Comparison of ENCODE assay signal across 23 mouse cellular contexts in the genomic region with DNA sequence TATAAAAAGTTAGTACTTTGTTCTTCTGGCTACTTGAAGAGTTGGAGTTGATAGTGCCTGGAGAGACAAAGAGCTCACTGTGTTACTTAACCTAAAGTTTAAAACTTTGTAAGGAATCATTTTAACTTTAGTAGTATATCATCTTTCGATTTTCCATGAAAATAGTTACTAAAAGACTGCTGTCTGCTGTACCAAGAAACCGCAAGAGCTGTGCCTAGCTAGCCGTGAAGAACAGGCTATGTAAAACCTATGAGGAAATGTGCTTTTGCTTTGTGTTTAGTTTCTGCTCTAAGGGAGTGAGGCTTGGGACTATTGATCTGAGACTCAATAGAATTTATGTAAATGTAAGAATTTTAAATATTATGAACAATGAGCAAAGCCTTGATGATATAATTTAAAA. TPM values are rescaled to one million over a fixed set of nuclear protein-coding genes. Genes with fewer than 3 reads are reported as not detected.
A peak's percentile ranks its signal among the peaks of the same experiment; 100 is the strongest.
DNase-seq lines count a peak whose midpoint lies in the region; ATAC-seq lines count a peak whose summit lies in the region.
"Had no signal": no experiment of that assay in that cellular context is flagged by ENCODE, and none has a peak within 500 bp of the region (broad histone marks: within the 10 kb centered on the region; RNA-seq: fewer than 3 reads in every experiment).

No protein-coding gene starts in this region.

- H3K9me3 ChIP-seq in liver, embryonic 12.5 days (replicated peaks) = no peaks in the 10 kb centered on the region
- H3K9me3 ChIP-seq: embryonic facial prominence, embryonic 13.5 days; embryonic facial prominence, embryonic 15.5 days; forebrain, embryonic 10.5 days; forebrain, embryonic 12.5 days had no signal

- no peak overlapping the region for H3K4me3 ChIP-seq in liver, embryonic 12.5 days
- H3K4me3 ChIP-seq: embryonic facial prominence, embryonic 13.5 days; embryonic facial prominence, embryonic 15.5 days; erythroblast, embryonic 14.5 days; forebrain, embryonic 10.5 days; forebrain, embryonic 12.5 days had no signal

- H3K36me3 ChIP-seq in liver, embryonic 12.5 days = peaks cover 24% of the 10 kb centered on the region

- WGBS in liver, embryonic 12.5 days (ENCODE audit: insufficient replicate concordance) = 82% methylated on average over 3 of the region's 3 CpGs

- no peak overlapping the region for H3K4me2 ChIP-seq in liver, embryonic 12.5 days
- H3K4me2 ChIP-seq: embryonic facial prominence, embryonic 13.5 days; embryonic facial prominence, embryonic 15.5 days; forebrain, embryonic 12.5 days had no signal

- peak; percentile 70 for DNase-seq in A20 (ENCODE audit: low read depth, low spot score)
- DNase-seq in B cell, adult 2 months = peak; percentile 43 to 48
- DNase-seq in layer of hippocampus, postnatal 25 days (ENCODE audit: extremely low spot score in 1 of 2, low spot score in 1 of 2) = no peak
- DNase-seq: adrenal gland, adult 2 months; adrenal gland, postnatal 10 days; adrenal gland, postnatal 25 days; cerebellum, adult 11 months; cerebellum, adult 18-20 months; cerebellum, adult 8-10 months; cerebellum, adult 9-11 months; cerebellum, postnatal 14 days; cerebellum, postnatal 36 days; embryo, embryonic 11 days had no signal

- no peaks in the 10 kb centered on the region for H3K27me3 ChIP-seq in liver, embryonic 12.5 days (replicated peaks)
- H3K27me3 ChIP-seq: embryonic facial prominence, embryonic 13.5 days; embryonic facial prominence, embryonic 15.5 days; forebrain, embryonic 12.5 days had no signal

- no peak overlapping the region for H3K9ac ChIP-seq in liver, embryonic 12.5 days
- H3K9ac ChIP-seq: embryonic facial prominence, embryonic 13.5 days; embryonic facial prominence, embryonic 15.5 days; forebrain, embryonic 12.5 days had no signal

- ATAC-seq in neutrophil, adult 5-6 weeks (ENCODE audit: extremely low read depth, insufficient number of reproducible peaks, low FRiP score, poor library complexity, severe bottlenecking) = peak; percentile 25; the same call in 1 of the 2 replicates
- no peak for ATAC-seq in liver, embryonic 12.5 days
- no peak for ATAC-seq in CD4-positive, CD25-positive, alpha-beta regulatory T cell, adult 4 months
- ATAC-seq: forebrain, embryonic 14.5 days; forebrain, embryonic 16.5 days had no signal

- no peak overlapping the region for H3K27ac ChIP-seq in liver, embryonic 12.5 days
- H3K27ac ChIP-seq: embryonic facial prominence, embryonic 13.5 days; embryonic facial prominence, embryonic 15.5 days; forebrain, embryonic 10.5 days; forebrain, embryonic 12.5 days had no signal

- peaks cover 22% of the 10 kb centered on the region for H3K4me1 ChIP-seq in liver, embryonic 12.5 days
- H3K4me1 ChIP-seq: embryonic facial prominence, embryonic 13.5 days; embryonic facial prominence, embryonic 15.5 days; forebrain, embryonic 10.5 days; forebrain, embryonic 12.5 days had no signal

RNA-seq across cellular contexts. Expression of a gene that starts 43.9 kb away (rescaled TPM):
- 313 and 342 TPM in 2 replicates for total RNA-seq in neutrophil, adult 5-6 weeks (2017)
- 43.9 and 45.9 TPM in 2 replicates for polyA plus RNA-seq in liver, embryonic 12.5 days (2016; fragmentation: Nextera tagmentation; extraction: Ambion mirVana)
- 100 to 1,000 TPM; 180 to 227 TPM for polyA plus RNA-seq in CD4-positive, CD25-positive, alpha-beta regulatory T cell, adult 4 months (2017; shearing (Covaris generic))
- total RNA-seq in layer of hippocampus, postnatal 25 days (2021) = 100 to 1,000 TPM in 1 of 2 experiments, 10 to 100 TPM in 1; 76.1 to 101 TPM

Comparison
In these comparisons a context has a peak if more than half of its experiments do, and no peak if none do; other contexts are left out.
1. DNase-seq: peak in A20 (single experiment) and B cell, adult 2 months (2 of 2); none in layer of hippocampus, postnatal 25 days (0 of 2).